Mouse (Mus musculus) left cerebral cortex, postnatal 4 days (tissue): ENCODE data around the gene Syt1. TPM values are rescaled to one million over a fixed set of nuclear protein-coding genes. Genes with fewer than 3 reads are reported as not detected.

Experiments used
- DNase-seq: peaks from one replicate; pipeline ENCODE4 v3.0.0-alpha.2; 2022
- intact Hi-C: fragments of 180-260 bp; cut with DNase I; formaldehyde crosslinking; loops from one replicate; pipeline ENCODE4 v1.15.1; 2025
- total RNA-seq, 2 experiments: library from RNA; stranded (reverse); gene quantifications; 2 replicates each; pipeline ENCODE4 v1.2.3; 2021

The Syt1 gene
- total RNA-seq, 2 experiments from 2014 or later = 424 to 437 TPM

- no peak for DNase-seq
- intact Hi-C loops = no loop called here
These were observed 479.1 kb downstream of the Syt1 start for GRCm38 (mm10) chr10:108531641-108532040.

- no peak for DNase-seq
- intact Hi-C loops = no loop called here
These were observed 479.7 kb downstream of the Syt1 start for GRCm38 (mm10) chr10:108531111-108531510.

GRCm38 (mm10) chr10:108528338-108528737, 482.4 kb downstream of the Syt1 start:
- intact Hi-C loops = no loop called here
- no peak for DNase-seq

- intact Hi-C loops = no loop called here
- DNase-seq = no peak
These were observed 485.3 kb downstream of the Syt1 start for GRCm38 (mm10) chr10:108525506-108525905.

- peak; percentile 10 for DNase-seq
- intact Hi-C loops = no loop called here
These were observed 486.3 kb downstream of the Syt1 start for GRCm38 (mm10) chr10:108524306-108525029.

GRCm38 (mm10) chr10:108519156-108519555, 491.6 kb downstream of the Syt1 start:
- DNase-seq = no peak
- intact Hi-C loops = no loop called here

GRCm38 (mm10) chr10:108517076-108517475, 493.7 kb downstream of the Syt1 start:
- intact Hi-C loops = no loop called here
- no peak for DNase-seq

GRCm38 (mm10) chr10:108514671-108515070, 496.1 kb downstream of the Syt1 start:
- no peak for DNase-seq
- intact Hi-C loops = no loop called here

GRCm38 (mm10) chr10:108509579-108509978, 501.2 kb downstream of the Syt1 start:
- intact Hi-C loops = no loop called here
- no peak for DNase-seq

GRCm38 (mm10) chr10:108506917-108507316, 503.9 kb downstream of the Syt1 start:
- intact Hi-C loops = no loop called here
- no peak for DNase-seq

GRCm38 (mm10) chr10:108504925-108505324, 505.9 kb downstream of the Syt1 start:
- no peak for DNase-seq
- intact Hi-C loops = no loop called here

- intact Hi-C loops = no loop called here
- DNase-seq = no peak
These were observed 506.5 kb downstream of the Syt1 start for GRCm38 (mm10) chr10:108504128-108504870.

GRCm38 (mm10) chr10:108490231-108490630, 520.6 kb downstream of the Syt1 start:
- intact Hi-C loops = no loop called here
- no peak for DNase-seq

GRCm38 (mm10) chr10:108483991-108484390, 526.8 kb downstream of the Syt1 start:
- no peak for DNase-seq
- intact Hi-C loops = no loop called here

GRCm38 (mm10) chr10:108480146-108480850, 530.5 kb downstream of the Syt1 start:
- intact Hi-C loops = no loop called here
- DNase-seq = no peak

- no peak for DNase-seq
- intact Hi-C loops = no loop called here
These were observed 540.3 kb downstream of the Syt1 start for GRCm38 (mm10) chr10:108470319-108470955.

GRCm38 (mm10) chr10:108466539-108466938, 544.2 kb downstream of the Syt1 start:
- no peak for DNase-seq
- intact Hi-C loops = no loop called here

GRCm38 (mm10) chr10:108461862-108462261, 548.9 kb downstream of the Syt1 start:
- no peak for DNase-seq
- intact Hi-C loops = no loop called here

- DNase-seq = no peak
- intact Hi-C loops = loop anchor here (5.0 to 10.0 kb wide), 4 partner anchors 548 to 1398 kb away; no protein-coding TSS in a partner anchor
These were observed 553.7 kb downstream of the Syt1 start for GRCm38 (mm10) chr10:108457054-108457453.

- intact Hi-C loops = loop anchor here (5.0 to 10.0 kb wide), 4 partner anchors 549 to 1399 kb away; no protein-coding TSS in a partner anchor
- DNase-seq = no peak
These were observed 554.9 kb downstream of the Syt1 start for GRCm38 (mm10) chr10:108455883-108456282.

- no peak for DNase-seq
- intact Hi-C loops = loop anchor here (5.0 to 10.0 kb wide), 4 partner anchors 550 to 1400 kb away; no protein-coding TSS in a partner anchor
These were observed 555.6 kb downstream of the Syt1 start for GRCm38 (mm10) chr10:108455204-108455603.
